Mouse (Mus musculus) testis, adult 2 months (tissue): Measurements from ENCODE around the gene Mfrp. TPM values are rescaled to one million over a fixed set of nuclear protein-coding genes. Genes with fewer than 3 reads are reported as not detected.

ENCODE experiments used
- H3K27ac ChIP-seq: fragments of 200-500 bp; 2 replicates; pipeline ENCODE4 v1.5.1; 2012; ENCODE audit warnings: low read depth, low read length; ENCODE audit not compliant: control insufficient read depth, insufficient read depth
- H3K27me3 ChIP-seq: fragments of 200-500 bp; 2 replicates; pipeline ENCODE4 v1.6.1; 2012; ENCODE audit warnings: mild to moderate bottlenecking, low read length, moderate library complexity; ENCODE audit not compliant: control insufficient read depth, insufficient read depth
- H3K36me3 ChIP-seq: fragments of 200-500 bp; 2 replicates; pipeline ENCODE4 v1.6.1; 2012; ENCODE audit warnings: mild to moderate bottlenecking, low read length; ENCODE audit not compliant: control insufficient read depth, insufficient read depth
- H3K4me1 ChIP-seq: fragments of 200-500 bp; 2 replicates; pipeline ENCODE4 v1.6.1; 2012; ENCODE audit warnings: low read length; ENCODE audit not compliant: control insufficient read depth, insufficient read depth
- H3K4me3 ChIP-seq: fragments of 200-500 bp; 2 replicates; pipeline ENCODE4 v1.5.1; 2012; ENCODE audit warnings: low read depth, mild to moderate bottlenecking, low read length, moderate library complexity, mixed read lengths; ENCODE audit not compliant: control insufficient read depth
- CTCF ChIP-seq: fragments of 200-500 bp; IDR thresholded peaks from 2 replicates; pipeline ENCODE4 v1.5.1; 2012; ENCODE audit warnings: low read depth, mild to moderate bottlenecking, inconsistent platforms, low read length, moderate library complexity; ENCODE audit not compliant: control insufficient read depth, insufficient read depth, insufficient replicate concordance
- POLR2A ChIP-seq: fragments of 200-500 bp; IDR thresholded peaks from 2 replicates; pipeline ENCODE4 v1.6.1; 2012; ENCODE audit warnings: low read depth, mild to moderate bottlenecking, inconsistent platforms, low read length, moderate library complexity; ENCODE audit not compliant: control insufficient read depth
- polyA plus RNA-seq: library from polyadenylated mRNA; depleted of rRNA; stranded (reverse); fragments of >200 nt; gene quantifications from 2 replicates; pipeline ENCODE4 v1.2.3, GENCODE M21; 2012

Gene Mfrp
- polyA plus RNA-seq, 1 experiment: 1.4 TPM

- H3K4me3 ChIP-seq: peak within 1 kb of the TSS; percentile 89
- no peaks in the 10 kb centered on the region; the same call in 1 of the 2 replicates for H3K36me3 ChIP-seq
- peaks cover 14% of the 10 kb centered on the region for H3K4me1 ChIP-seq
- H3K27me3 ChIP-seq: no peaks in the 10 kb centered on the region
- TF ChIP-seq CTCF: no peak
- peak; percentile 78 for TF ChIP-seq POLR2A
- peak within 1 kb of the TSS; percentile 73 for H3K27ac ChIP-seq
Observed at GRCm38 (mm10) chr9:44113105-44113789, 11.7 kb downstream of the Mfrp start, which contains the start of the genes Gm49380 and Rnf26. Gm49380 (minus strand) TSS chr9:44113500. Rnf26 (minus strand) TSS chr9:44113517.

GRCm38 (mm10) chr9:44114453-44114852, 12.9 kb downstream of the Mfrp start:
- peak overlapping the region; percentile 89; the same call in 1 of the 2 replicates for H3K4me3 ChIP-seq
- peaks cover 3% of the 10 kb centered on the region for H3K4me1 ChIP-seq
- no peaks in the 10 kb centered on the region for H3K27me3 ChIP-seq
- TF ChIP-seq POLR2A (no peak), CTCF (no peak)
- H3K36me3 ChIP-seq: no peaks in the 10 kb centered on the region; the same call in 1 of the 2 replicates
- no peak overlapping the region for H3K27ac ChIP-seq

- TF ChIP-seq CTCF (no peak), POLR2A (no peak)
- H3K27ac ChIP-seq: no peak overlapping the region
- H3K27me3 ChIP-seq: no peaks in the 10 kb centered on the region
- H3K36me3 ChIP-seq: no peaks in the 10 kb centered on the region
- no peak overlapping the region; the same call in 1 of the 2 replicates for H3K4me3 ChIP-seq
- H3K4me1 ChIP-seq: peaks cover 3% of the 10 kb centered on the region
Observed at GRCm38 (mm10) chr9:44115599-44115998, 14.1 kb downstream of the Mfrp start.

- Histone ChIP-seq H3K27ac (no peak overlapping the region), H3K4me1 (peaks cover 3% of the 10 kb centered on the region), H3K27me3 (no peaks in the 10 kb centered on the region), H3K4me3 (no peak overlapping the region), H3K36me3 (no peaks in the 10 kb centered on the region)
- TF ChIP-seq POLR2A (no peak), CTCF (no peak)
Observed at GRCm38 (mm10) chr9:44116182-44116581, 14.7 kb downstream of the Mfrp start.

GRCm38 (mm10) chr9:44119011-44119410, 17.5 kb downstream of the Mfrp start:
- Histone ChIP-seq H3K4me1 (peaks cover 3% of the 10 kb centered on the region), H3K4me3 (no peak overlapping the region), H3K27me3 (no peaks in the 10 kb centered on the region), H3K27ac (no peak overlapping the region), H3K36me3 (no peaks in the 10 kb centered on the region)
- TF ChIP-seq CTCF (peak; percentile 74; the same call in 1 of the 2 replicates), POLR2A (no peak)

- TF ChIP-seq POLR2A: no peak
- TF ChIP-seq CTCF: no peak
- Histone ChIP-seq H3K27me3 (no peaks in the 10 kb centered on the region), H3K4me3 (no peak overlapping the region), H3K4me1 (peaks cover 3% of the 10 kb centered on the region), H3K27ac (no peak overlapping the region), H3K36me3 (no peaks in the 10 kb centered on the region)
Observed at GRCm38 (mm10) chr9:44119948-44120465, 18.5 kb downstream of the Mfrp start.

GRCm38 (mm10) chr9:44124317-44124716, 22.8 kb downstream of the Mfrp start:
- Histone ChIP-seq H3K36me3 (no peaks in the 10 kb centered on the region), H3K27me3 (no peaks in the 10 kb centered on the region), H3K4me3 (no peak overlapping the region), H3K4me1 (no peaks in the 10 kb centered on the region; the same call in 1 of the 2 replicates), H3K27ac (no peak overlapping the region)
- no peak for TF ChIP-seq POLR2A
- peak; percentile 41; the same call in 1 of the 2 replicates for TF ChIP-seq CTCF
